Mouse (Mus musculus) brain, embryonic 18.5 days (tissue): ENCODE data around the gene Gm11757.
"Not testable (repeated sequence)": the region's sequence is repeated elsewhere in the genome, so short reads cannot be mapped to it uniquely, and the experiment has no call there.

Source experiments
- DNase-seq: peaks from one replicate; pipeline ENCODE4 v3.0.0-alpha.2; 2012; ENCODE audit warnings: low read depth, low spot score

Gm11757 gene

DNA sequence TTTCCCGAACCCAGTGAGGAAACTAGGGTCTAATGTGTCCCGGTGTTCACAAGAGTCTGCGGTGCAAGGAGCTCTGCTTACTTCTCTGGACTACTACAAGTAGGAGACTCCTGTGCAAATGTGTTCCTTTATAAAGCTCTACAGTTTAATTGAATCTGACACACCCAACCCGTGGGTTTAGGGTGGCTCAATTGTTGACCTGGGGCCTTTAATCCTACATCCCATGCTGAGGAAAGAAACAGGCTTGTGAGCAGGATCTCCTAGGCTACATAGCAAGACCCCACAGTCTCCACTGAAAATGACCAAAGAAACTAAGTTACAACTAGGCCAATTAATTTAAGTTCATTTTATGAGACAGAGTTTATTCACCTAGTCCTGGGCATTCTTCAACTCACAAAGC, at the start of gene Gm11757:
Gene Gm11757, minus strand, starts transcription at position 101 of the 400 bp plus-strand sequence.
- DNase-seq, result not testable (repeated sequence)

DNA sequence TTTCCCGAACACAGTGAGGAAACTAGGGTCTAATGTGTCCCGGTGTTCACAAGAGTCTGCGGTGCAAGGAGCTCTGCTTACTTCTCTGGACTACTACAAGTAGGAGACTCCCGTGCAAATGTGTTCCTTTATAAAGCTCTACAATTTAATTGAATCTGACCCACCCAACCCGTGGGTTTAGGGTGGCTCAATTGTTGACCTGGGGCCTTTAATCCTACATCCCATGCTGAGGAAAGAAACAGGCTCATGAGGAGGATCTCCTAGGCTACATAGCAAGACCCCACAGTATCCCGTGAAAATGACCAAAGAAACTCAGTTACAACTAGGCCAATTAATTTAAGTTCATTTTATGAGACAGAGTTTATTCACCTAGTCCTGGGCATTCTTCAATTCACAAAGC, 29.7 kb upstream of the Gm11757 start, which contains the start of gene Gm11756:
Gene Gm11756, minus strand, starts transcription at position 101 of the 400 bp plus-strand sequence.
- not testable (repeated sequence) for DNase-seq

GRCm38 (mm10) chr4:73905853-73906252, 14.9 kb upstream of the Gm11757 start, which contains the start of gene Gm13871:
Gene Gm13871, minus strand, starts transcription at chr4:73905953.
- not testable (repeated sequence) for DNase-seq

GRCm38 (mm10) chr4:73876166-73876565, 14.7 kb downstream of the Gm11757 start, which contains the start of gene Gm11758:
Gene Gm11758, minus strand, starts transcription at chr4:73876266.
- DNase-seq, result not testable (repeated sequence)
